Mouse (Mus musculus) C2C12 (cell line): ENCODE data around the gene Ccdc57.

Experiments used
- CEBPB ChIP-seq: IDR thresholded peaks from one replicate; pipeline ENCODE4 v1.6.1; 2011; ENCODE audit warnings: low read depth, mild to moderate bottlenecking, control low read depth, moderate library complexity
- CTCF ChIP-seq: IDR thresholded peaks from one replicate; pipeline ENCODE4 v1.5.1; 2011; ENCODE audit not compliant: control insufficient read depth, insufficient read depth, insufficient read length
- MAX ChIP-seq: IDR thresholded peaks from one replicate; pipeline ENCODE4 v1.6.1; 2011; ENCODE audit warnings: mild to moderate bottlenecking, control low read depth

DNA sequence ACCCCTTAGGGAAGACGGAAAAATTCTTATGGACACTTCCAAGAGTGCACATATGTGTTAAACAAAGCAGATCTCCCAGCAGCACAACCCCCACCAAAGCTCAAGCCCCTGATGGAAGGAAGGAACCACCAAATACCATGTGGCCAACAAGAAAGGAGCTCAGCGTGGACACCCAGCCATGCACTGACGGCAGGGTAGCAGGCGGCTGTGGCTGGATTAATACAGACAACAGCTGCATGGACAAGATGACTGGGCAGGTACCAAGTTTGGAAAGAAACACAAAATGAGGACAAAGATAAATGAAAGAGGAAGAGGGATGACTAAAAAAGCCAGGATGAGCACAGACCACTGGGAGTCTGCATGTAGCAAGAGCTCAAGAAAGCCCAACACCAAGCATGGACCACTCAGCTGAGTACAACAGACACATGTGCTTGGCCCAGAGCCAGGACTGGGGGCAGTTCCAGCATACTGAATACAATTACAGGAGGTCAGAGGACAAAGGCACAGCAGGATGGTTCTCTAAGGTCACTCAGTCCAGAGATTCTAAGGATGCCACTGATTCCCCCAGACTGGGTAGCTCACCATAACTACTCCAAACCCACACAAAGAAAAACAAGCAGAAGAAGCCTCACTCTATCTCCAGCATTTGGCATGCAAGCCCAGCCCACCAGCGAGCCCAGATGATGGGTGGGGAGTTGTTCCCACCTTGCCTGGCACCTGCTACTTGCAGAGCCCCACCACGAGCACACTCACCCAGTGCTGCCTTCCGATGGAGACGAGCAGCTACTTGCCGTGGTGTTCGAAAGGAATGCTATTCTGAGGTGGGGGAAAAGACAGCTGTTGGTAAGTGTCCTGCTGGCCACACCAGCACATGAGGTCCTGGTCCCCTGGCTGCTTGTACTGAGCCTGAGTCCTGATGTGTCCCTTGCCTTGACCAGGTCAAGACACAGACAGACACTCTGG is 31.8 kb upstream of the Ccdc57 start:
- no peak for TF ChIP-seq CEBPB
- TF ChIP-seq CTCF, result no peak
- TF ChIP-seq MAX, result no peak
